Mouse (Mus musculus) heart, postnatal 10 days (tissue): ENCODE measurements around the gene Ctnnd2. TPM values are rescaled to one million over a fixed set of nuclear protein-coding genes. Genes with fewer than 3 reads are reported as not detected.

ENCODE experiments used
- DNase-seq, 2 experiments: peaks; one replicate each; pipeline ENCODE4 v3.0.0; 2021
- intact Hi-C: fragments of 180-260 bp; cut with DNase I; formaldehyde crosslinking; loops from one replicate; pipeline ENCODE4 v1.15.1; 2025
- total RNA-seq, 2 experiments: library from RNA; stranded (reverse); gene quantifications; 2 replicates each; pipeline ENCODE4 v1.2.3; 2021

The Ctnnd2 gene
- total RNA-seq, 2 experiments from 2014 or later = 0.14 to 0.27 TPM

GRCm38 (mm10) chr15:30695859-30696258 is 523.5 kb downstream of the Ctnnd2 start:
- intact Hi-C loops = no loop called here
- DNase-seq = no peak

- no peak for DNase-seq
- intact Hi-C loops = no loop called here
Observed at GRCm38 (mm10) chr15:30697356-30697755, 525.0 kb downstream of the Ctnnd2 start.

- peak; percentile 32 to 33 for DNase-seq
- intact Hi-C loops = no loop called here
Observed at GRCm38 (mm10) chr15:30700762-30701161, 528.4 kb downstream of the Ctnnd2 start.

GRCm38 (mm10) chr15:30701592-30701991 is 529.2 kb downstream of the Ctnnd2 start:
- intact Hi-C loops = no loop called here
- no peak for DNase-seq

DNA sequence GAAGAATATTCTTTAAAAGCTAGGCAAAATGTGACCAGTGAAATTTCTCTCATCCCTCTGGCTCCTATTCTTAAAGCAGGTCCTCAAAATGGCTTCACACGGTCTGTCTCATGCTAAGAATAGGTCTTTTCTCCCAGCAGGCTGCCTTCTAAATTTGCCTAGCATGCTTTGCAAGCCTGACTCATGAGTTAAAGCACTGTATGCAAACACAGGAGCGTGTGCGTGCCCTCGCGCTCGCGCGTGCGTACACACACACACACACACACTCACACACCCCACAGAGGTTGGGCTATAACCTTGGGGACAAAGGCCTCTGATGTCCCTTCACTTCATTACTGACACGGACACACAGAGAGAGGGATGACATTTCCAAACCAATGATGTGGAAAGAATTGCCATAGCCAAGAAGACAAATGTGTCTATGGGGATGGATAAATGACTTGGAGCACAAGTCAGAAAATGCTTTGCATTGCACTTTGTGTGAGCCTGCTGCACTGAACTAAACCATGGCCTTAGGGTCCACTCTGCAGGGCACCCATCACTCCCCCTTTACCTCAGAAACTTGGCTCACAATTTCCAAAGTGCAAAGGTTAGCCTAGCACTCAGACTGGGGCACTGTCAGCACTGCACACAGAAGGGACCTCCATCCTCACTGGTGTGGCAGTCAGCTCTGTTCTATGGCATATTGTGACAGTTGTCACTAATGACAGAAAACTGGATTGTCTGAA is 536.8 kb downstream of the Ctnnd2 start:
- intact Hi-C loops = no loop called here
- DNase-seq = no peak

- intact Hi-C loops = no loop called here
- no peak for DNase-seq
Observed at GRCm38 (mm10) chr15:30709754-30710105, 537.3 kb downstream of the Ctnnd2 start.

DNA sequence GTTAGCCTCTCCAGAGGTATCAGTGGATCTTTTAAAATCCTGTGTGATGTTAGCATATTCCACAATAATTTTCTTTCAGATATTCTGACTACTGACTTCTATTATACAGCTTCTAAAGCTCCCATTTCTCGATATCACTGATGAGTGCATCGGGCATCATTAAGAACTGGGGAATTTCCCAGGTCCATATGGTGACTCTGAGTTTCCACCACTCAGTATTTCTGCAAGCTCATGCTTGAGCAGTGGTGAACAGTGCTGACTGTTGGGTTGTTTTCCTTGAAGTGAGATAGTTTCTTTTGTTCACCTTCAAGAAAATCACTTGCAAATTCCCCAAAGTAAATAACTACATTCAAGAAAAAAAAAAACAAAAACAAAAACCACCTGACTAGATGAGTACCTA is 542.4 kb downstream of the Ctnnd2 start:
- intact Hi-C loops = no loop called here
- no peak for DNase-seq

DNA sequence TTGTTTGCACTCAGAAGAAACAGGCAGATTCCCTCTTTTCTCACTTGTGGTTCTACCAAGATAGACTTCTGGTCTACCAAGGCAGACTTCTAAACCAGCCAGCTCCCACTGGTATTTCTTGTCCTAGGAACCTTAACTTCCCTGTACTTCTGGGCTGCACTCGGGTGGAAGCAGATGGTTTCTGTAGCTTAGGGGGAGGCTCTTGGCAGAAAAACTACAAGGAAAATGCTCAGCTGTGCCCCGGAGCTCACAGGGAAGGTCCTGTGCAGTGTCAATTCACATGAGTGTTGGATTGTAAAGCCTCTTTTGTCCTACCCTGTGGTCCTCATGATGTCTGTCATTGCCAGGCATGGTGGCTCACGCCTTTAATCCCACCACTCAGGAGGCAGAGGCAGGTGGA is 546.4 kb downstream of the Ctnnd2 start:
- intact Hi-C loops = no loop called here
- no peak for DNase-seq

DNA sequence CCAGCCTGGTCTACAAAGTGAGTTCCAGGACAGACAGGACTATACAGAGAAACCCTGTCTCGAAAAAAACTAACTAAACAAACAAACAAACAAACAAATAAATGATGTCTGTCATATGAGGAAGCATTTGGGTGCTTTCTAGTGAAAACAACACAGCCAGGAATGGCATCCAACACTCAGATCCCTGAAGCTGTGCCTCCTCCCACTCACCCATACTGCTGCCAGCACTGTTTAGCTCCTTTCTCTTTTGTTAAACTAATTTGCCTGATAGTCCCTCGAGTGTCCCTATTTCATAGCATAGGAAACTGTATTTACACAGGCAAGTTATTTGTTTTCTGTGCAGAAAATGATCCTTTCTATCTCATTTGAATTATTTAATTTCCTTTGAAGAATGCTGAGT is 546.8 kb downstream of the Ctnnd2 start:
- intact Hi-C loops = no loop called here
- DNase-seq = no peak

DNA sequence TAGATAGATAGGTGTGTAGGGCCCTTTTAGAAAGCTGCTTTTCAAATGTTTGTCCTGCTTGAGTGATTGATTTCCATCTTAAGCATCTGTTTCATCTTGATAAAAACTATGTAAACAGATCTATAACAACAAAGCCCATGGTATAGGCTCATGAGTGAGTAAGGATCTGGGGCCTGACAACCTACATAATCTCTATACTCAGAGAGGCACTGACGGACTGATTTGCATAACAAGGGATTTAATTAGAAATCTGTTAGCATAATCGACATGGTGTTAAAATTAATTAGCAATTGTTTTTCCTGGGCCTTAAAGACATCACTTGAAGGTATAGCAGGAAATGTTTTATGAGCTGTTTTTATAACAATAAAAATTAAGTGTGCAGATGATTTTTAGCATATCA is 548.7 kb downstream of the Ctnnd2 start:
- DNase-seq = no peak
- intact Hi-C loops = no loop called here

DNA sequence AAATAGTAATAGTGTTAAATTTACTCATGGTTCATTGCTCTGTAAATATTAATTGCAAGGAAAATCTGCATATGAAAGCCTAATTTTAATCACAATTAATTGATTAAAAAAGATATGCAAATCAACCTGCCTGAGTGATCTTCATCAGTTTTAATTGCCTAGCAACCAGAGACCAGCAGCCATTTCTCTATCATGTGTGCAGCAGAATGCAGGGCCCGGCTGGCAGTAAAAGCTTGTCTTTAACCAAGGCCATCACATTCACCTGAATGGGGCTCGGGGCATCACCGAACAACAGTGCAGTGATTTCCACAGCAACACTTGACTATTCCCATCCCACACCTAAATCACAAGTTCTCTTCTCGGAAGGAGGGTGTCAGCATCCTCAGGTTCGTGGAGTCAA is 553.7 kb downstream of the Ctnnd2 start:
- intact Hi-C loops = no loop called here
- DNase-seq = no peak

- DNase-seq = no peak
- intact Hi-C loops = no loop called here
Observed at GRCm38 (mm10) chr15:30738178-30738577, 565.8 kb downstream of the Ctnnd2 start.

- DNase-seq = peak; percentile 60 to 74
- intact Hi-C loops = loop anchor here (1.0 kb wide), 2 partner anchors 313 to 711 kb away; no protein-coding TSS in a partner anchor
Observed at GRCm38 (mm10) chr15:30740728-30741127, 568.3 kb downstream of the Ctnnd2 start.

DNA sequence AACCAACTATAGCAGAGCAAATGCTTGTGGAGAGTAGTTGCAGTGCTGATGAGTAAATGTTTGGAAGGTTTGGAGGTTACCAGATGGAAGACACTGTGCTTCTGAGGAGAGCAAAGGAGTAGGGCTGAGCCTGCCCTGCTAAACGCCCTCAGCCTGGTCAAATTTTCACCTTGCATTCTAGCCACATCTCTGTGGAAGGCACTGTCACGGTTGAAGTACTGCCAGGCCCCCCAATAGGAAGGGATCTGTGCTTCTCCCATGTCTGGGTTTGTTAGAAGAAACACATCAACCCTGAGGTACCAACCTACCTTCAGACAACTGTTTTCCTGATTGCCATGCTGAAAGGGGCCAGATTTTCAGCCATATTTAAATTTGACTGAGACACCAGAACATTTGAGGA is 585.6 kb downstream of the Ctnnd2 start:
- intact Hi-C loops = no loop called here

DNA sequence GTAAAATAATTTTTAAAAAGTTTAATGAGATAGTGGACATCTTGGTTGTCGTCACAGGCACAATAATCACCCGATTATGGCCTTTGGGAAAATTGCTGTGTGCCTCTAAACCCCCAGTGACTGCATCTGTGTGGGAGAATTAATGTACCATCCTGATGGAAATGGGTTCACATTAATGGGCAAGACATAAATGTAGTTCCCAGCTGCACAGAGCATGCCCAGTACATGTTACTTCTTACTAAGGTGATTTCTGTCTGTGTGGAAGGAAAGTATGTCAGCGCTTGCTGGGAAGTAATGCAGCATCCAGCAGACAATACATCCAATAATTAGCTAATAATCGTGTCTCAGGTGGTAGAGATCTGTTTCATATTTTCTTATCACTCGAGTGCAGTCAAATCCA is 589.8 kb downstream of the Ctnnd2 start:
- intact Hi-C loops = no loop called here
- DNase-seq = no peak

More for the DNA sequence above, 585.6 kb downstream of the Ctnnd2 start:
- DNase-seq = no peak

- no peak for DNase-seq
- intact Hi-C loops = no loop called here
Observed at GRCm38 (mm10) chr15:30762695-30763285, 590.4 kb downstream of the Ctnnd2 start.

- DNase-seq = no peak
- intact Hi-C loops = no loop called here
Observed at GRCm38 (mm10) chr15:30776931-30777330, 604.5 kb downstream of the Ctnnd2 start.

DNA sequence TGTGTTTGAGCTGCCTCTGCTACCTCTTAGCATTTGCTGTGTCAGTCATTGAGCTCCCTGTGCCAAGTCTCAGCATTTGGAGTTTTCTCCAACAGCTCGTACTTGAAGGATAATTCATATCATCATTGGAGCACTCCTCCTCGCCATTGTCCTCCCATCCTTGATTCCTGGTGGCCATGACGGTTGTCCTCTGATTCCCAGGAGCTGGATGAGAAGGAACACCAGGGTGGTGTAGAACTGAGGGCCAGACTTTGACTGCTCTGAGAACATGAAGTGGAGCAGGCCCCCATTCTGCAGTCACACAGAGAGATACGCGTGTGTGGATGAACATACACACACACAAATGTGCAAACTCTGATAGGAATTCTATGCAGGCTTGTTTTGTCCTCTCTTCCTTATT is 605.4 kb downstream of the Ctnnd2 start:
- intact Hi-C loops = no loop called here

DNA sequence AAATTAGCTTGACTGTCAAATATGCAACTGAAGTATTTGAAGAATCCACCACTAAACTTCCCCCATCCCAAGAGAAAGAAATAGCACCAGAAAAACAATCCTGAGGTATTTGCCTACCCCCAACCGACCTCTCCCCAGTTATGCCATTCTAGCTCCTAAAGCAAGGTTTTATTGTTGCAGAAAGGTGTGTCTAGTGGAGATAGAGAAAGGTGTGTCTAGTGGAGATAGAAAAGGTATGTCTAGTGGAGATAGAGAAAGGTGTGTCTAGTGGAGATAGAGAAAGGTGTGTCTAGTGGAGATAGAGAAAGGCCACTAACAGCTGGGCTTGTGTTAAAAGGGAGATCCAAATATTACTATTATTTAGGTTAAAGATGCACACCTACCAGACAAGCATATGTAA is 607.5 kb downstream of the Ctnnd2 start:
- no peak for DNase-seq
- intact Hi-C loops = no loop called here

More for the DNA sequence above, 605.4 kb downstream of the Ctnnd2 start:
- DNase-seq = no peak

DNA sequence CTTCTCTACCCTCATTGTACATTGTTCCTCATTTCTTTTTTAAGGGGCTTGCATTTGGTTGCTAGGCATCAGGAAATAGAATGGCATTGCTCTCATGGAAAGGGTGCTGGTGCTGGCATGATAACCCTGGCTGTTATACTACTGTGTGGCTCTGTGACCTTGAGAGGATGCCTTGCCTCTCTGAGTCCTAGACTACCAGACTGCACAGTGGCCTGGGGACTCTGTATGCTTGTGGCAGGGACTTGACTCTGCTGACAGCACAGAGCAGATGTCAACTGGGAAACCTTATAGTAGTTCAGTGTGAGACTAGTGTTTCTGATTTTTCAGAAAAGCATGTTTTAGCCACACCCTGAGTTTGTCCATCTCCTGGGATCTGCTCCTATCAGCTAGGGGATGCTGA is 608.6 kb downstream of the Ctnnd2 start:
- intact Hi-C loops = no loop called here
- no peak for DNase-seq

- DNase-seq = no peak
- intact Hi-C loops = no loop called here
Observed at GRCm38 (mm10) chr15:30785706-30786320, 613.4 kb downstream of the Ctnnd2 start.

DNA sequence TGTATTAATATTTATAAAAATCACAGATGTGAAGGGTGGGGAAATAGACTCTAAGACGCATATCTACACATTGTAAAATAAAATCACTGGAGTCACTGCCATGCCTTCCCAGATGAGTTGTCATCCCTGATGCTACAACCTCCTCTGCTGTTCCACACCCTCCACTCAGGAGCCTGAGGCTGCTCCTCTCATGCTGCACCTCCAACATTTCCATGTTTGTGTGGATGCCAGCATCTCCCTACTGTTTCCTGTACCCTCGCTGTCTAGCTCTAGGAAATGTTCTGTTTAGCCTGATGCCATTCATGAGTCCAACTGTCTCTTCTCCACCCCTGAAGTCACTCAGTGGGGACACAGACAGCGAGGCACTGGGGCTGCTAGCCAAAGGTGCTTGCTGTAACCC is 620.9 kb downstream of the Ctnnd2 start:
- intact Hi-C loops = no loop called here
- no peak for DNase-seq
